Mouse (Mus musculus) lung, embryonic 16.5 days (tissue): ENCODE results near the gene Arhgef25. TPM values are rescaled to one million over a fixed set of nuclear protein-coding genes. Genes with fewer than 3 reads are reported as not detected.
"Not testable (repeated sequence)": the region's sequence is repeated elsewhere in the genome, so short reads cannot be mapped to it uniquely, and the experiment has no call there.

Experiments used
- ATAC-seq: fragments of 200-750 bp; cut with Nextera tagmentation; 2 replicates; pipeline ENCODE4 v1.8.0; 2017; ENCODE audit warnings: low read depth, mild to moderate bottlenecking, moderate library complexity
- H3K27ac ChIP-seq: fragments of 300-500 bp; sonication (generic); 2 replicates; pipeline ENCODE4 v1.5.1; 2014; ENCODE audit warnings: mild to moderate bottlenecking, control low read depth, low read length
- H3K27me3 ChIP-seq: fragments of 300-500 bp; sonication (generic); 2 replicates; pipeline ENCODE4 v1.6.1; 2014; ENCODE audit warnings: low read depth, low read length, mixed read lengths; ENCODE audit not compliant: control insufficient read depth, insufficient read depth
- H3K36me3 ChIP-seq: fragments of 300-500 bp; sonication (generic); 2 replicates; pipeline ENCODE4 v1.6.1; 2014; ENCODE audit warnings: low read length; ENCODE audit not compliant: control insufficient read depth, insufficient read depth
- H3K4me1 ChIP-seq: fragments of 300-500 bp; sonication (generic); replicated peaks from 2 replicates; pipeline ENCODE4 v1.6.1; 2014; ENCODE audit warnings: low read length, mixed read lengths; ENCODE audit not compliant: control insufficient read depth, insufficient read depth
- H3K4me2 ChIP-seq: fragments of 300-500 bp; sonication (generic); 2 replicates; pipeline ENCODE4 v1.6.1; 2014; ENCODE audit warnings: low read depth, low read length, control low read depth
- H3K4me3 ChIP-seq: fragments of 300-500 bp; sonication (generic); 2 replicates; pipeline ENCODE4 v1.5.1; 2014; ENCODE audit warnings: mild to moderate bottlenecking, low read length, control low read depth
- H3K9ac ChIP-seq: fragments of 300-500 bp; sonication (generic); 2 replicates; pipeline ENCODE4 v1.6.1; 2014; ENCODE audit warnings: low read length, control low read depth
- H3K9me3 ChIP-seq: fragments of 300-500 bp; sonication (generic); 2 replicates; pipeline ENCODE4 v1.6.1; 2016; ENCODE audit warnings: low read length; ENCODE audit not compliant: control insufficient read depth
- WGBS: fragments of 180-500 bp; shearing (Covaris S2); extraction: QIAGEN DNeasy Blood & Tissue Kit; methylation state at CpG from one replicate; pipeline ENCODE4 v1.1.7; 2014; 5-methylcytosine and 5-hydroxymethylcytosine counted together
- polyA plus RNA-seq: library from polyadenylated mRNA; unstranded; fragments of >200 nt; fragmentation: Nextera tagmentation; extraction: Ambion mirVana; gene quantifications from 2 replicates; pipeline ENCODE4 v1.2.1, GENCODE M21; 2015

The Arhgef25 gene
- polyA plus RNA-seq, 1 experiment from 2014 or later: 60.3 TPM

- not testable (repeated sequence) for H3K9me3 ChIP-seq, H3K4me1 ChIP-seq, ATAC-seq, H3K9ac ChIP-seq, H3K27ac ChIP-seq, H3K36me3 ChIP-seq, H3K4me3 ChIP-seq, H3K27me3 ChIP-seq, H3K4me2 ChIP-seq
- WGBS: 57% methylated on average over 3 of the region's 3 CpGs
Observed at GRCm38 (mm10) chr10:127134394-127135035, 55.4 kb downstream of the Arhgef25 start.

Other genes with a start within 250 kb of the Arhgef25 start
- 66.2 and 72.0 TPM in 2 replicates for gene Ctdsp2, start 211.4 kb downstream of the Arhgef25 start, polyA plus RNA-seq
- gene Avil, start 189.4 kb downstream of the Arhgef25 start, polyA plus RNA-seq: 0.20 and 0.33 TPM in 2 replicates
- gene Tsfm, start 159.2 kb downstream of the Arhgef25 start, polyA plus RNA-seq: 69.3 and 71.6 TPM in 2 replicates
- gene Mettl1, start 148.7 kb downstream of the Arhgef25 start, polyA plus RNA-seq: 37.5 and 39.9 TPM in 2 replicates
- 0.29 and 0.36 TPM in 2 replicates for gene Eef1akmt3, start 148.6 kb downstream of the Arhgef25 start, polyA plus RNA-seq
- gene Cyp27b1, start 141.8 kb downstream of the Arhgef25 start, polyA plus RNA-seq: 0.11 and 0.38 TPM in 2 replicates
- 0.46 and 0.53 TPM in 2 replicates for gene March9, start 129.9 kb downstream of the Arhgef25 start, polyA plus RNA-seq
- gene Cdk4, start 126.5 kb downstream of the Arhgef25 start, polyA plus RNA-seq: 1,550 and 1,646 TPM in 2 replicates
- gene Tspan31, start 119.8 kb downstream of the Arhgef25 start, polyA plus RNA-seq: 165 and 169 TPM in 2 replicates
- 0.04 and 0.58 TPM in 2 replicates for gene Agap2, start 114.8 kb downstream of the Arhgef25 start, polyA plus RNA-seq
- 108 and 111 TPM in 2 replicates for gene Os9, start 69.0 kb downstream of the Arhgef25 start, polyA plus RNA-seq
- 3.5 and 5.2 TPM in 2 replicates for gene B4galnt1, start 24.9 kb downstream of the Arhgef25 start, polyA plus RNA-seq
- gene Slc26a10, start 9.4 kb downstream of the Arhgef25 start, polyA plus RNA-seq: 0.88 and 1.1 TPM in 2 replicates
- gene Dtx3, start 5.6 kb upstream of the Arhgef25 start, polyA plus RNA-seq: 72.9 and 74.8 TPM in 2 replicates
- gene Pip4k2c, start 21.5 kb upstream of the Arhgef25 start, polyA plus RNA-seq: 30.0 and 30.8 TPM in 2 replicates
- gene Kif5a, start 73.3 kb upstream of the Arhgef25 start, polyA plus RNA-seq: 1.2 TPM in 2 replicates
- 183 and 194 TPM in 2 replicates for gene Dctn2, start 76.3 kb upstream of the Arhgef25 start, polyA plus RNA-seq
- gene Mbd6, start 98.9 kb upstream of the Arhgef25 start, polyA plus RNA-seq: 10.6 and 15.2 TPM in 2 replicates
- 86.1 and 93.9 TPM in 2 replicates for gene Mars, start 121.7 kb upstream of the Arhgef25 start, polyA plus RNA-seq
- 5.5 and 6.9 TPM in 2 replicates for gene Arhgap9, start 131.9 kb upstream of the Arhgef25 start, polyA plus RNA-seq
- 9.7 and 10.5 TPM in 2 replicates for gene Gli1, start 151.9 kb upstream of the Arhgef25 start, polyA plus RNA-seq
- not detected in 2 replicates for gene Inhbe, start 164.3 kb upstream of the Arhgef25 start, polyA plus RNA-seq
- not detected in 2 replicates for gene Inhbc, start 180.3 kb upstream of the Arhgef25 start, polyA plus RNA-seq
- gene R3hdm2, start 190.2 kb upstream of the Arhgef25 start, polyA plus RNA-seq: 22.2 and 22.4 TPM in 2 replicates